10 mouse cellular contexts compared by ENCODE assay signal in genomic region chr12:79918983-79919382, GRCm38 (mm10).
DNase-seq lines count a peak whose midpoint lies in the region; ATAC-seq and TF ChIP-seq lines count a peak whose summit lies in the region.
"Had no signal": no experiment of that assay in that cellular context is flagged by ENCODE, and none has a peak within 500 bp of the region (broad histone marks: within the 10 kb centered on the region; RNA-seq: fewer than 3 reads in every experiment).

No protein-coding gene starts in this region.

- H3K4me1 ChIP-seq in intestine, postnatal 0 days (replicated peaks; ENCODE audit: control insufficient read depth, insufficient read depth, low read length), result 0 out of 2 replicates have a peak, but pooled peaks cover 13% of the 10 kb centered on the region
- peaks cover 13% of the 10 kb centered on the region for H3K4me1 ChIP-seq in intestine, embryonic 15.5 days (replicated peaks)
- peaks cover under 1% of the 10 kb centered on the region; the same call in 1 of the 2 replicates for H3K4me1 ChIP-seq in midbrain, postnatal 0 days (ENCODE audit: insufficient read depth, low read length)
- H3K4me1 ChIP-seq in midbrain, embryonic 13.5 days (replicated peaks), result peaks cover 34% of the 10 kb centered on the region
- H3K4me1 ChIP-seq in neural tube, embryonic 15.5 days, result peaks cover 6% of the 10 kb centered on the region; the same call in 1 of the 2 replicates
- H3K4me1 ChIP-seq: liver, embryonic 13.5 days had no signal

- no peak overlapping the region for H3K27ac ChIP-seq in intestine, postnatal 0 days (ENCODE audit: low read depth, low read length)
- H3K27ac ChIP-seq in intestine, embryonic 15.5 days, result no peak overlapping the region
- no peak overlapping the region for H3K27ac ChIP-seq in midbrain, postnatal 0 days (ENCODE audit: low read depth, low read length)
- H3K27ac ChIP-seq in midbrain, embryonic 13.5 days, result no peak overlapping the region
- no peak overlapping the region for H3K27ac ChIP-seq in neural tube, embryonic 15.5 days (replicated peaks)
- H3K27ac ChIP-seq: liver, embryonic 13.5 days had no signal

- DNase-seq in midbrain, postnatal 0 days (ENCODE audit: low spot score), result no peak
- peak; percentile 17 for DNase-seq in c-Kit-positive CD71-positive TER-119-positive erythroid progenitor cells, embryonic 14.5 days (ENCODE audit: low spot score)
- no peak for DNase-seq in adrenal gland, adult 2 months
- no peak for DNase-seq in adrenal gland, adult (ENCODE audit: inconsistent age in 2 of 2, low spot score in 1 of 2)
- DNase-seq: heart, postnatal 14 days; liver, embryonic 13.5 days had no signal

- no peak overlapping the region for H3K4me2 ChIP-seq in intestine, postnatal 0 days (replicated peaks; ENCODE audit: low read depth)
- H3K4me2 ChIP-seq in intestine, embryonic 15.5 days (replicated peaks), result no peak overlapping the region
- H3K4me2 ChIP-seq in midbrain, postnatal 0 days (ENCODE audit: low read depth, low read length, poor library complexity, severe bottlenecking), result no peak overlapping the region
- H3K4me2 ChIP-seq in midbrain, embryonic 13.5 days (replicated peaks), result no peak overlapping the region
- H3K4me2 ChIP-seq in neural tube, embryonic 15.5 days, result no peak overlapping the region
- H3K4me2 ChIP-seq: liver, embryonic 13.5 days had no signal

- no peak for ATAC-seq in intestine, postnatal 0 days
- no peak for ATAC-seq in intestine, embryonic 15.5 days
- no peak for ATAC-seq in midbrain, postnatal 0 days (ENCODE audit: low FRiP score)
- ATAC-seq in midbrain, embryonic 13.5 days, result no peak
- no peak for ATAC-seq in neural tube, embryonic 15.5 days (ENCODE audit: low FRiP score)

- no peak overlapping the region for H3K9ac ChIP-seq in intestine, postnatal 0 days (ENCODE audit: low read depth, low read length)
- no peak overlapping the region for H3K9ac ChIP-seq in intestine, embryonic 15.5 days
- no peak overlapping the region for H3K9ac ChIP-seq in midbrain, postnatal 0 days (replicated peaks; ENCODE audit: low read length, poor library complexity, severe bottlenecking)
- H3K9ac ChIP-seq in midbrain, embryonic 13.5 days (replicated peaks), result no peak overlapping the region
- H3K9ac ChIP-seq in neural tube, embryonic 15.5 days (replicated peaks), result no peak overlapping the region
- H3K9ac ChIP-seq: liver, embryonic 13.5 days had no signal

- H3K4me3 ChIP-seq in intestine, postnatal 0 days (ENCODE audit: low read depth, low read length), result no peak overlapping the region
- H3K4me3 ChIP-seq in intestine, embryonic 15.5 days (replicated peaks), result no peak overlapping the region
- no peak overlapping the region for H3K4me3 ChIP-seq in midbrain, postnatal 0 days (ENCODE audit: low read depth, low read length)
- H3K4me3 ChIP-seq in midbrain, embryonic 13.5 days (replicated peaks), result no peak overlapping the region
- H3K4me3 ChIP-seq in neural tube, embryonic 15.5 days (replicated peaks), result no peak overlapping the region
- H3K4me3 ChIP-seq: liver, embryonic 13.5 days had no signal

- H3K36me3 ChIP-seq in intestine, postnatal 0 days (ENCODE audit: control insufficient read depth, insufficient read depth), result no peaks in the 10 kb centered on the region
- H3K36me3 ChIP-seq in intestine, embryonic 15.5 days, result no peaks in the 10 kb centered on the region
- H3K36me3 ChIP-seq in midbrain, postnatal 0 days (ENCODE audit: insufficient read depth, low read length), result no peaks in the 10 kb centered on the region
- no peaks in the 10 kb centered on the region for H3K36me3 ChIP-seq in midbrain, embryonic 13.5 days
- H3K36me3 ChIP-seq in neural tube, embryonic 15.5 days, result no peaks in the 10 kb centered on the region
- H3K36me3 ChIP-seq: liver, embryonic 13.5 days had no signal

- TF ChIP-seq CTCF in intestine, postnatal 0 days (IDR thresholded peaks at IDR 0.05; ENCODE audit: low read depth), result peak; percentile 48
- peak; percentile 45; the same call in 1 of the 2 replicates for TF ChIP-seq CTCF in midbrain, postnatal 0 days (IDR thresholded peaks at IDR 0.05)

- H3K9me3 ChIP-seq in intestine, postnatal 0 days (ENCODE audit: control insufficient read depth), result no peaks in the 10 kb centered on the region
- H3K9me3 ChIP-seq in intestine, embryonic 15.5 days, result no peaks in the 10 kb centered on the region
- H3K9me3 ChIP-seq in midbrain, postnatal 0 days (ENCODE audit: low read length), result no peaks in the 10 kb centered on the region
- H3K9me3 ChIP-seq in midbrain, embryonic 13.5 days, result no peaks in the 10 kb centered on the region; the same call in 1 of the 2 replicates
- no peaks in the 10 kb centered on the region; the same call in 1 of the 2 replicates for H3K9me3 ChIP-seq in neural tube, embryonic 15.5 days (replicated peaks)
- H3K9me3 ChIP-seq: liver, embryonic 13.5 days had no signal

- WGBS in intestine, postnatal 0 days, result 91% methylated on average over 5 of the region's 5 CpGs
- 95% methylated on average over 5 of the region's 5 CpGs for WGBS in intestine, embryonic 15.5 days
- WGBS in midbrain, postnatal 0 days, result 90% methylated on average over 5 of the region's 5 CpGs
- 87% methylated on average over 5 of the region's 5 CpGs for WGBS in midbrain, embryonic 13.5 days
- 92% methylated on average over 5 of the region's 5 CpGs for WGBS in neural tube, embryonic 15.5 days

- H3K27me3 ChIP-seq in intestine, postnatal 0 days (replicated peaks; ENCODE audit: control insufficient read depth, insufficient read depth, low read length), result no peaks in the 10 kb centered on the region
- H3K27me3 ChIP-seq in intestine, embryonic 15.5 days (replicated peaks), result no peaks in the 10 kb centered on the region
- H3K27me3 ChIP-seq in midbrain, postnatal 0 days (ENCODE audit: insufficient read depth, low read length), result no peaks in the 10 kb centered on the region
- H3K27me3 ChIP-seq in midbrain, embryonic 13.5 days, result no peaks in the 10 kb centered on the region
- H3K27me3 ChIP-seq in neural tube, embryonic 15.5 days (replicated peaks), result no peaks in the 10 kb centered on the region
- H3K27me3 ChIP-seq: liver, embryonic 13.5 days had no signal
